Mouse (Mus musculus): ENCODE measurements at regions not wholly inside any gene's neighbourhood (a gene's known extent, or its start where the extent isn't known, plus 50 kb on each side); places are given as distances from the start of the nearest gene placed in this dataset.

DNA sequence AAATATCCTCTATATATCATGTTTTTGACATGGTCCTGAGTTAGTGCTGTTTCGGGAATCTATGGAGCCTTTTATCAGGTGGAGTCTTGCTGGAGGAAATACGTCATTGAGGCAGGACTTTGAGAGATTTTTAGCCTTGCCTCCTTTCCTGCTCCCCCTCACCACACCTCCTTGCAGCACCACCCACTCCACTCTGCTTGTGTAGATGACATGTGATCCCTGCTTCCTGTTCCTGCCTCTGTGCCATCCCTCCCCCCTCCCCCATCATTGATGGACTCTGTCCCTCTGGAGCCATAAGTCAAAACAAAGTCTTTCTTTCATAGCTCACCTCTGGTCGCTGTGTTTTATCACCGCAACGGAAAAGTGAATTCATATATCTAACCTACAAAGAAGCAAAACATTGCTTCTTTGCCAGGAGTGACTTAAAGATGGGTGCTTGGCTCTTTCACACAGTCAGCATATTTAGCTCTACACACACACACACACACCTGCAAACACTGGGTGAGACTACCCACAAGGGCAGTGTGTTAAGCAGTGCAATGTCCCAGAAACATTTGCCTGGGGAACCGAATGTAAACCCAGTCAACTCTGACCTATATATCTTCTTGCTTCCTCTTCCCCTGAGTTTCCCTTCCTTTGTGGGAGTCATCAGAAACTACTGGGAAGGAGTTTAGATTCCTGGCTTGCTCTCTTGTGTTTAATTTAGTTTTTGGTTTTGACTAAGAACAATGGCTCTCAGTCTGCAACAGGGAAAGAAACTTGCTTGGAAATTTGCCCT is 123.1 kb upstream of the Mylip start:
- Histone ChIP-seq H3K27me3 (replicated peaks) (no peaks in the 10 kb centered on the region), H3K4me2 (ENCODE audit: insufficient read depth, low read depth, poor library complexity, severe bottlenecking) (no peak overlapping the region), H3K4me3 (replicated peaks in 1 of 3; ENCODE audit: low read depth in 2 of 3, low read length in 2 of 3, poor library complexity in 1 of 3) (no peak overlapping the region), H3K27ac (ENCODE audit: insufficient read depth, low read depth) (no peak overlapping the region), H3K9me3 (replicated peaks; ENCODE audit: low read length) (no peaks in the 10 kb centered on the region), H3K4me1 (ENCODE audit: control insufficient read depth in 1 of 2, insufficient read depth in 2 of 2) (peaks cover 0 to 11% of the 10 kb centered on the region in 2 experiments; a peak in 1 of 4 replicates), H3K36me3 (replicated peaks in 1 of 2; ENCODE audit: control insufficient read depth in 1 of 2, insufficient read depth in 1 of 2, low read length in 1 of 2) (no peaks in the 10 kb centered on the region), H3K79me2 (replicated peaks; ENCODE audit: control insufficient read depth, extremely low read depth, insufficient read depth, poor library complexity, severe bottlenecking) (no peaks in the 10 kb centered on the region), H3K9ac (ENCODE audit: insufficient read depth, low read depth) (no peak overlapping the region)
- TF ChIP-seq IRF4 (IDR thresholded peaks at IDR 0.05; ENCODE audit: low read depth, low read length) (no peak), GABPA (IDR thresholded peaks at IDR 0.05; ENCODE audit: insufficient replicate concordance, low read depth, low read length) (no peak), NELFE (IDR thresholded peaks at IDR 0.05; ENCODE audit: low read depth, low read length) (no peak), USF1 (IDR thresholded peaks at IDR 0.05; ENCODE audit: low read depth, low read length) (no peak), KAT2A (IDR thresholded peaks at IDR 0.05; ENCODE audit: insufficient replicate concordance, low read length) (no peak), USF2 (conservative IDR thresholded peaks at IDR 0.05; ENCODE audit: low read depth, low read length) (no peak)
- dilution Hi-C loops (cut with MboI; ENCODE audit: extremely low pct_ligation_motif_present, extremely low pct_unique_long_range_greater_than_20kb, low sequenced_read_pairs) (no loop called here), in situ Hi-C loops (cut with MboI; ENCODE audit: low pct_ligation_motif_present, low pct_unique_long_range_greater_than_20kb, low sequenced_read_pairs) (no loop called here)
- DNase-seq (ENCODE audit: extremely low read depth): peak; percentile 6

DNA sequence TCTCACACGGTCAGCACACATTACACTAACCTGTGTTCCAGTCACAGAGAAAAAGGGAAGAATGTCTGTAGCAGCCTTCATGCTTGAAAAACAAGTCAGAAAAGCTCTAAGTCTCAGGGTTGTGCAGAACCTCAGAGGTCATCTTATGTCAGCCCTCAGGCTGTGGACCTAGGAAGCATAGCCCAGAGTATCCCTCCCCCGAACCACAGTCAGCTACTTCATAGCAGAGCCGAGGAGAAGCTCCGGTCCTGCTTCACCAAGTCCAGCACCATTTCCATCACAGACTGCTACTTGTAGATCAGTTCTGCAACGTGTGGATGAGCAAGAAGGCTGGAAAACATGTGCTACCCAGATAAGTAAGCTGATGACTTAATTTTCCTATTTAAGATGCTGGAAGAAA is 122.1 kb upstream of the Mylip start:
- H3K4me2 ChIP-seq (ENCODE audit: insufficient read depth, low read depth, poor library complexity, severe bottlenecking): no peak overlapping the region
- no peak overlapping the region for H3K4me3 ChIP-seq (replicated peaks in 1 of 3; ENCODE audit: low read depth in 2 of 3, low read length in 2 of 3, poor library complexity in 1 of 3)
- peaks cover 0 to 11% of the 10 kb centered on the region in 2 experiments; a peak in 1 of 4 replicates for H3K4me1 ChIP-seq (ENCODE audit: control insufficient read depth in 1 of 2, insufficient read depth in 2 of 2)
- in situ Hi-C loops (cut with MboI; ENCODE audit: low pct_ligation_motif_present, low pct_unique_long_range_greater_than_20kb, low sequenced_read_pairs) (no loop called here), dilution Hi-C loops (cut with MboI; ENCODE audit: extremely low pct_ligation_motif_present, extremely low pct_unique_long_range_greater_than_20kb, low sequenced_read_pairs) (no loop called here)
- no peak for DNase-seq (ENCODE audit: extremely low read depth)
- H3K27ac ChIP-seq (ENCODE audit: insufficient read depth, low read depth): no peak overlapping the region
- H3K36me3 ChIP-seq (replicated peaks in 1 of 2; ENCODE audit: control insufficient read depth in 1 of 2, insufficient read depth in 1 of 2, low read length in 1 of 2): no peaks in the 10 kb centered on the region
- no peaks in the 10 kb centered on the region for H3K9me3 ChIP-seq (replicated peaks; ENCODE audit: low read length)
- TF ChIP-seq BHLHE40 (IDR thresholded peaks at IDR 0.05; ENCODE audit: low read depth, low read length) (no peak), MAFK (IDR thresholded peaks at IDR 0.05; ENCODE audit: insufficient replicate concordance, low read length) (no peak), ELF1 (IDR thresholded peaks at IDR 0.05; ENCODE audit: low read depth, low read length) (no peak), TCF12 (IDR thresholded peaks at IDR 0.05; ENCODE audit: low read depth, low read length) (no peak), MYC (IDR thresholded peaks at IDR 0.05; ENCODE audit: low read depth, low read length) (no peak), MAZ (IDR thresholded peaks at IDR 0.05; ENCODE audit: low read depth, low read length) (no peak), ETS1 (conservative IDR thresholded peaks at IDR 0.05; ENCODE audit: low read depth, low read length) (no peak), RCOR1 (conservative IDR thresholded peaks at IDR 0.05; ENCODE audit: low read depth, low read length) (no peak), HCFC1 (IDR thresholded peaks at IDR 0.05; ENCODE audit: low read depth, low read length) (no peak), ZNF384 (IDR thresholded peaks at IDR 0.05; ENCODE audit: low read depth, low read length) (no peak), UBTF (IDR thresholded peaks at IDR 0.05; ENCODE audit: low read depth, low read length) (no peak), JUND (conservative IDR thresholded peaks at IDR 0.05; ENCODE audit: low read depth, low read length) (no peak), TBP (conservative IDR thresholded peaks at IDR 0.05; ENCODE audit: low read depth, low read length) (no peak), USF1 (IDR thresholded peaks at IDR 0.05; ENCODE audit: low read depth, low read length) (no peak), MAX (IDR thresholded peaks at IDR 0.05; ENCODE audit: low read length) (no peak), SIN3A (IDR thresholded peaks at IDR 0.05; ENCODE audit: low read length) (no peak), ZC3H11A (IDR thresholded peaks at IDR 0.05; ENCODE audit: low read depth, low read length) (no peak), IRF4 (IDR thresholded peaks at IDR 0.05; ENCODE audit: low read depth, low read length) (no peak), E2F4 (IDR thresholded peaks at IDR 0.05; ENCODE audit: insufficient replicate concordance, low read depth, low read length) (no peak), MXI1 (IDR thresholded peaks at IDR 0.05; ENCODE audit: low read depth, low read length) (no peak)
- H3K79me2 ChIP-seq (replicated peaks; ENCODE audit: control insufficient read depth, extremely low read depth, insufficient read depth, poor library complexity, severe bottlenecking): no peaks in the 10 kb centered on the region
- H3K27me3 ChIP-seq (replicated peaks): no peaks in the 10 kb centered on the region
- no peak overlapping the region for H3K9ac ChIP-seq (ENCODE audit: insufficient read depth, low read depth)

All from CH12.LX (cell line).